Mouse (Mus musculus) mesoderm, embryonic 11.5 days (tissue): ENCODE data around the gene Utp11.

Experiments
- DNase-seq: peaks from one replicate; pipeline ENCODE4 v3.0.0-alpha.2; 2012; ENCODE audit warnings: low read depth, low spot score

Gene Utp11

DNA sequence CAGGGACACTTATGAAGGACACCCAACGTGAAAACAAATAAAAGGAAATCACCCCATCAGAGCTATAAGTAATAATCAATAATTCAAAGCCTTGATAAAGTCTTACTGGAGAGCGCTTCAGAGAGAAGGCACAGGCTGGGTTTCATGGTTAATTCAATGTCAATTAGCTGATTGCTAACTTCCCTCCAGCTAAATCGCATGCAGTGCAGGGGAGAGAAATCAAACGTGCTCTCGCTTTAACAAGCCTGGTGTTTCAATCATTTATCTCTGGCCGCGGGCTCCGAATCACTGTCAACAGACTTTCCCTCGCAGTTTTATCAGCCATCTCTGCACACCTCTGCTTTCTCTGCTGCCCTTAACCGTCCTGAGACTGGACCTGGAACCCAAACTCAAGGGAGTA, 60.5 kb downstream of the Utp11 start:
- DNase-seq = no peak

DNA sequence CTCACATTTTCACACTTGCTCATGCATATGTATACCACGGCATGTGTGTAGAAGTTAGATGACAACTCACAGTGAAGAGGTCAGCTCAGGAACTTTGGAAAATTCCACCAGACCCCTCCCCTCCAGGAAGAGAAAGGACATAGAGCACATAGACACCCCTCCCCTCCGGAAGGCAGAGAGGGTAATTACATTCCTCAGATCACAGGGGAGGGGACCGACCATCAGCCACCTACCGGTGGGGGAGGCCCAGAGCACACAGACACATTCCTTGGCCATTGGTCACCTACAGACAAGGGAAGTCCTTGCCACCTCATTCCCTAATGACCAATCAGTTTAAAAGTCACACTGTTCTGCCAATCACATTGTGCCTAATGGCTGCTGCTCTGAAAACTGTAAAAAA, 61.9 kb downstream of the Utp11 start:
- no peak for DNase-seq
